Mouse (Mus musculus): ENCODE data around the gene Nsg2. TPM values are rescaled to one million over a fixed set of nuclear protein-coding genes. Genes with fewer than 3 reads are reported as not detected.

The Nsg2 gene
- polyA plus RNA-seq, 1 experiment from 2014 or later, result 2.0 TPM

GRCm38 (mm10) chr11:32061874-32062273 lies 61.6 kb downstream of the Nsg2 start:
- Histone ChIP-seq H3K36me3 (no peaks in the 10 kb centered on the region), H3K9me3 (replicated peaks) (no peaks in the 10 kb centered on the region), H3K4me1 (peaks cover 8% of the 10 kb centered on the region; the same call in 1 of the 2 replicates), H3K4me3 (no peak overlapping the region), H3K27ac (no peak overlapping the region), H3K27me3 (ENCODE audit: low read depth, poor library complexity, severe bottlenecking) (0 out of 2 replicates have a peak, but pooled peaks cover 9% of the 10 kb centered on the region)
- no peak for DNase-seq (ENCODE audit: low spot score)
- 92% methylated on average over 10 of the region's 10 CpGs for WGBS

- Histone ChIP-seq H3K9me3 (replicated peaks) (no peaks in the 10 kb centered on the region), H3K27ac (no peak overlapping the region), H3K4me1 (peaks cover 8% of the 10 kb centered on the region; the same call in 1 of the 2 replicates), H3K4me3 (no peak overlapping the region), H3K36me3 (no peaks in the 10 kb centered on the region), H3K27me3 (ENCODE audit: low read depth, poor library complexity, severe bottlenecking) (0 out of 2 replicates have a peak, but pooled peaks cover 9% of the 10 kb centered on the region)
- no peak for DNase-seq (ENCODE audit: low spot score)
- WGBS, result 17% methylated on average over 10 of the region's 10 CpGs
Observed at GRCm38 (mm10) chr11:32063775-32064510, 63.7 kb downstream of the Nsg2 start.

- Histone ChIP-seq H3K36me3 (no peaks in the 10 kb centered on the region), H3K4me1 (peaks cover 8% of the 10 kb centered on the region; the same call in 1 of the 2 replicates), H3K27me3 (ENCODE audit: low read depth, poor library complexity, severe bottlenecking) (0 out of 2 replicates have a peak, but pooled peaks cover 9% of the 10 kb centered on the region), H3K9me3 (replicated peaks) (no peaks in the 10 kb centered on the region), H3K27ac (no peak overlapping the region), H3K4me3 (no peak overlapping the region)
- no peak for DNase-seq (ENCODE audit: low spot score)
- WGBS, result 15% methylated on average over 5 of the region's 5 CpGs
Observed at GRCm38 (mm10) chr11:32064511-32064862, 64.2 kb downstream of the Nsg2 start.

- 75% methylated on average over 12 of the region's 12 CpGs for WGBS
- Histone ChIP-seq H3K9me3 (replicated peaks) (no peaks in the 10 kb centered on the region), H3K4me3 (no peak overlapping the region), H3K4me1 (0 out of 2 replicates have a peak, but pooled peaks cover 3% of the 10 kb centered on the region), H3K36me3 (no peaks in the 10 kb centered on the region), H3K27ac (no peak overlapping the region), H3K27me3 (ENCODE audit: low read depth, poor library complexity, severe bottlenecking) (0 out of 2 replicates have a peak, but pooled peaks cover 8% of the 10 kb centered on the region)
- DNase-seq (ENCODE audit: low spot score), result no peak
Observed at GRCm38 (mm10) chr11:32068736-32069490, 68.7 kb downstream of the Nsg2 start.

GRCm38 (mm10) chr11:32075163-32075562 lies 74.9 kb downstream of the Nsg2 start:
- no peaks in the 10 kb centered on the region for H3K36me3 ChIP-seq
- no peaks in the 10 kb centered on the region for H3K9me3 ChIP-seq (replicated peaks)
- no peak overlapping the region for H3K27ac ChIP-seq
- no peaks in the 10 kb centered on the region for H3K4me1 ChIP-seq
- no peaks in the 10 kb centered on the region for H3K27me3 ChIP-seq (ENCODE audit: low read depth, poor library complexity, severe bottlenecking)
- 87% methylated on average over 2 of the region's 2 CpGs for WGBS
- no peak overlapping the region for H3K4me3 ChIP-seq
- DNase-seq (ENCODE audit: low spot score), result no peak

GRCm38 (mm10) chr11:32083462-32083861 lies 83.2 kb downstream of the Nsg2 start:
- H3K4me3 ChIP-seq, result no peak overlapping the region
- peaks cover 20% of the 10 kb centered on the region for H3K4me1 ChIP-seq
- DNase-seq (ENCODE audit: low spot score), result no peak
- no peak overlapping the region for H3K27ac ChIP-seq
- no peaks in the 10 kb centered on the region for H3K9me3 ChIP-seq (replicated peaks)
- no peaks in the 10 kb centered on the region for H3K27me3 ChIP-seq (ENCODE audit: low read depth, poor library complexity, severe bottlenecking)
- no peaks in the 10 kb centered on the region for H3K36me3 ChIP-seq
- WGBS, result 70% methylated on average over 3 of the region's 3 CpGs

GRCm38 (mm10) chr11:32086525-32086924 lies 86.3 kb downstream of the Nsg2 start:
- peaks cover 20% of the 10 kb centered on the region for H3K4me1 ChIP-seq
- WGBS, result 85% methylated on average over 1 of the region's 1 CpGs
- H3K27ac ChIP-seq, result peak overlapping the region; percentile 80; the same call in 1 of the 2 replicates
- no peaks in the 10 kb centered on the region for H3K27me3 ChIP-seq (ENCODE audit: low read depth, poor library complexity, severe bottlenecking)
- no peaks in the 10 kb centered on the region for H3K9me3 ChIP-seq (replicated peaks)
- DNase-seq (ENCODE audit: low spot score), result no peak
- H3K4me3 ChIP-seq, result no peak overlapping the region
- H3K36me3 ChIP-seq, result no peaks in the 10 kb centered on the region

GRCm38 (mm10) chr11:32087376-32087775 lies 87.1 kb downstream of the Nsg2 start:
- Histone ChIP-seq H3K4me3 (no peak overlapping the region), H3K27ac (peak overlapping the region; percentile 80), H3K27me3 (ENCODE audit: low read depth, poor library complexity, severe bottlenecking) (no peaks in the 10 kb centered on the region), H3K9me3 (replicated peaks) (no peaks in the 10 kb centered on the region), H3K4me1 (peaks cover 20% of the 10 kb centered on the region), H3K36me3 (no peaks in the 10 kb centered on the region)
- 32% methylated on average over 2 of the region's 2 CpGs for WGBS
- peak; percentile 63 for DNase-seq (ENCODE audit: low spot score)

GRCm38 (mm10) chr11:32087779-32088442 lies 87.6 kb downstream of the Nsg2 start:
- DNase-seq (ENCODE audit: low spot score), result no peak
- WGBS, result 75% methylated on average over 9 of the region's 9 CpGs
- H3K27ac ChIP-seq, result peak overlapping the region; percentile 80

GRCm38 (mm10) chr11:32095793-32096192 lies 95.5 kb downstream of the Nsg2 start:
- H3K4me1 ChIP-seq, result no peaks in the 10 kb centered on the region; the same call in 1 of the 2 replicates
- H3K9me3 ChIP-seq (replicated peaks), result no peaks in the 10 kb centered on the region
- H3K27ac ChIP-seq, result no peak overlapping the region
- no peaks in the 10 kb centered on the region for H3K36me3 ChIP-seq
- no peaks in the 10 kb centered on the region for H3K27me3 ChIP-seq (ENCODE audit: low read depth, poor library complexity, severe bottlenecking)
- H3K4me3 ChIP-seq, result no peak overlapping the region
- no peak for DNase-seq (ENCODE audit: low spot score)
- WGBS, result 82% methylated on average over 4 of the region's 4 CpGs

More at GRCm38 (mm10) chr11:32087779-32088442, 87.6 kb downstream of the Nsg2 start:
- Histone ChIP-seq H3K4me1 (peaks cover 20% of the 10 kb centered on the region), H3K27me3 (ENCODE audit: low read depth, poor library complexity, severe bottlenecking) (no peaks in the 10 kb centered on the region), H3K4me3 (no peak overlapping the region), H3K9me3 (replicated peaks) (no peaks in the 10 kb centered on the region), H3K36me3 (no peaks in the 10 kb centered on the region)

GRCm38 (mm10) chr11:32096346-32096745 lies 96.1 kb downstream of the Nsg2 start:
- Histone ChIP-seq H3K27me3 (ENCODE audit: low read depth, poor library complexity, severe bottlenecking) (no peaks in the 10 kb centered on the region), H3K9me3 (replicated peaks) (no peaks in the 10 kb centered on the region), H3K27ac (no peak overlapping the region), H3K4me1 (no peaks in the 10 kb centered on the region; the same call in 1 of the 2 replicates), H3K36me3 (no peaks in the 10 kb centered on the region), H3K4me3 (no peak overlapping the region)
- DNase-seq (ENCODE audit: low spot score), result no peak
- 90% methylated on average over 6 of the region's 6 CpGs for WGBS

- H3K9me3 ChIP-seq (replicated peaks), result no peaks in the 10 kb centered on the region
- H3K27ac ChIP-seq, result peak overlapping the region; percentile 53; the same call in 1 of the 2 replicates
- peaks cover 12% of the 10 kb centered on the region for H3K27me3 ChIP-seq (ENCODE audit: low read depth, poor library complexity, severe bottlenecking)
- peaks cover 19% of the 10 kb centered on the region for H3K4me1 ChIP-seq
- WGBS, result 59% methylated on average over 3 of the region's 3 CpGs
- no peak overlapping the region for H3K4me3 ChIP-seq
- no peak for DNase-seq (ENCODE audit: low spot score)
- H3K36me3 ChIP-seq, result no peaks in the 10 kb centered on the region
Observed at GRCm38 (mm10) chr11:32101059-32101632, 100.9 kb downstream of the Nsg2 start.

All from limb, embryonic 10.5 days (tissue).